Mouse (Mus musculus) spleen, postnatal 4 days (tissue): ENCODE measurements around the gene Ptar1.
"Not testable (repeated sequence)": the region's sequence is repeated elsewhere in the genome, so short reads cannot be mapped to it uniquely, and the experiment has no call there.

Source experiments
- DNase-seq, 2 experiments: peaks; one replicate each; pipeline ENCODE4 v3.0.0; 2022; ENCODE audit warnings: low spot score in 2 of 2

Gene Ptar1

GRCm38 (mm10) chr19:23687296-23688021 lies at the start of gene Ptar1:
Ptar1 (plus strand) TSS chr19:23687429.
- peak; percentile 91 to 96 for DNase-seq

GRCm38 (mm10) chr19:23643819-23644218 lies 43.4 kb upstream of the Ptar1 start:
- no peak for DNase-seq

- DNase-seq = no peak
Measured at GRCm38 (mm10) chr19:23645347-23645746, 41.9 kb upstream of the Ptar1 start.

- no peak for DNase-seq
Measured at GRCm38 (mm10) chr19:23647308-23647707, 39.9 kb upstream of the Ptar1 start.

GRCm38 (mm10) chr19:23652644-23653043 lies 34.6 kb upstream of the Ptar1 start, which contains the start of gene 1700028P14Rik:
1700028P14Rik (minus strand) TSS chr19:23652812.
- DNase-seq = no peak

GRCm38 (mm10) chr19:23653154-23653553 lies 34.1 kb upstream of the Ptar1 start:
- DNase-seq = no peak

GRCm38 (mm10) chr19:23657261-23657932 lies 29.8 kb upstream of the Ptar1 start:
- no peak for DNase-seq

GRCm38 (mm10) chr19:23658350-23658749 lies 28.9 kb upstream of the Ptar1 start:
- no peak for DNase-seq

- DNase-seq = no peak
Measured at GRCm38 (mm10) chr19:23664083-23664482, 23.1 kb upstream of the Ptar1 start.

- no peak for DNase-seq
Measured at GRCm38 (mm10) chr19:23668142-23668655, 19.0 kb upstream of the Ptar1 start.

- DNase-seq = no peak
Measured at GRCm38 (mm10) chr19:23673021-23673420, 14.2 kb upstream of the Ptar1 start.

GRCm38 (mm10) chr19:23675656-23676055 lies 11.6 kb upstream of the Ptar1 start:
- not testable (repeated sequence) for DNase-seq

GRCm38 (mm10) chr19:23686962-23687295 lies 300 bp upstream of the Ptar1 start:
- no peak for DNase-seq

- DNase-seq = no peak
Measured at GRCm38 (mm10) chr19:23688421-23688946, 1.3 kb downstream of the Ptar1 start.

- DNase-seq = no peak
Measured at GRCm38 (mm10) chr19:23694344-23694743, 7.1 kb downstream of the Ptar1 start.

GRCm38 (mm10) chr19:23697861-23698260 lies 10.6 kb downstream of the Ptar1 start:
- DNase-seq = no peak

GRCm38 (mm10) chr19:23698366-23698765 lies 11.1 kb downstream of the Ptar1 start:
- no peak for DNase-seq

GRCm38 (mm10) chr19:23699131-23699530 lies 11.9 kb downstream of the Ptar1 start:
- DNase-seq = no peak

GRCm38 (mm10) chr19:23702896-23703295 lies 15.7 kb downstream of the Ptar1 start:
- no peak for DNase-seq

- DNase-seq = no peak
Measured at GRCm38 (mm10) chr19:23705383-23705782, 18.2 kb downstream of the Ptar1 start.

- no peak for DNase-seq
Measured at GRCm38 (mm10) chr19:23746506-23746905, 59.3 kb downstream of the Ptar1 start.

- DNase-seq = no peak
Measured at GRCm38 (mm10) chr19:23757011-23757410, 69.8 kb downstream of the Ptar1 start.
